Mouse (Mus musculus): ENCODE measurements around the gene Rab42. TPM values are rescaled to one million over a fixed set of nuclear protein-coding genes. Genes with fewer than 3 reads are reported as not detected.
"Not testable (repeated sequence)": the region's sequence is repeated elsewhere in the genome, so short reads cannot be mapped to it uniquely, and the experiment has no call there.

The Rab42 gene
- polyA plus RNA-seq, 1 experiment from 2014 or later: 0.78 TPM

- H3K27ac ChIP-seq: peak overlapping the region; percentile 85
- peak overlapping the region; percentile 71 for H3K4me3 ChIP-seq (replicated peaks)
- H3K36me3 ChIP-seq (replicated peaks): peaks cover 44% of the 10 kb centered on the region
- no peaks in the 10 kb centered on the region for H3K9me3 ChIP-seq
- H3K27me3 ChIP-seq: no peaks in the 10 kb centered on the region
- peak; percentile 35; the same call in 1 of the 2 replicates for ATAC-seq (ENCODE audit: low FRiP score)
- H3K9ac ChIP-seq: peak overlapping the region; percentile 85
- H3K4me2 ChIP-seq: peak overlapping the region; percentile 86
- 28% methylated on average over 10 of the region's 10 CpGs for WGBS
- peaks cover 15% of the 10 kb centered on the region for H3K4me1 ChIP-seq
Measured at GRCm38 (mm10) chr4:132309849-132310472, 6.8 kb upstream of the Rab42 start.

DNA sequence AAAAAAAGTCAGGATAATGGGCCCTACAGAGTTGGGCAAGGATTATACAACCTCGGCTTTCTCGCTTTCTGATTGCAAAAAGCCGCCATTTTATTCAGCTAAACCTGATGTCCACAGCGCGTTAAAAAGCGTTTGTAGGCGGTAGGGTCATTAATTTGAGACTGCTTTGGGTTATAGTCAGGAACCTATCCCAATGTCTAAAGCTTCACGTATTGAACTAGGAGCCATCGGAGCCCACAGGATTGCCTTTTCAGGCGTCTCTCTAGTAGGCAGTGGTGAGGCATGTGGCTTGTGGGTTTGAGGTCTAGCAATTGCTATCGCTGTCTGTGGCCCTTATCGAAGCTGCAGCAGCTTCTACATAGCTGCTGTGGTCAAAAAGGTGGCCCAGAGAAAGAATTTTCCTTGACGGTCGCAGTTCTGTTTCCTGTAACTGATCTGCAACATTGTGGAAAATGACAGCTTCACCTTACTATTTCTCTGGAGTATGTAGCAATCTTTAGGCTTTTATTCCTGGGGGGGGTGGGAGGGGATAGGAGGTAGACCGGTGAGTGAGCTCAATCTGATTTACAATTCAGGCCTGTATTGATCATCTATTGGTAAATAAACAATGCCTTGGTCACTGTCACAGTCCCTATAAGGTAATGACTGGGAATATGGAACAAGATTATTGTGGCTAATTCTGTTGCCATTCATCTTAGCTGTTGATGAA, 6.1 kb upstream of the Rab42 start:
- H3K9ac ChIP-seq: peak overlapping the region; percentile 85
- no peak for ATAC-seq (ENCODE audit: low FRiP score)
- H3K27me3 ChIP-seq: no peaks in the 10 kb centered on the region
- WGBS: under 1% methylated on average over 15 of the region's 15 CpGs
- H3K9me3 ChIP-seq: no peaks in the 10 kb centered on the region
- H3K27ac ChIP-seq: peak overlapping the region; percentile 85
- H3K36me3 ChIP-seq (replicated peaks): peaks cover 43% of the 10 kb centered on the region
- H3K4me3 ChIP-seq (replicated peaks): peak overlapping the region; percentile 71
- H3K4me1 ChIP-seq: peaks cover 15% of the 10 kb centered on the region
- H3K4me2 ChIP-seq: peak overlapping the region; percentile 86

DNA sequence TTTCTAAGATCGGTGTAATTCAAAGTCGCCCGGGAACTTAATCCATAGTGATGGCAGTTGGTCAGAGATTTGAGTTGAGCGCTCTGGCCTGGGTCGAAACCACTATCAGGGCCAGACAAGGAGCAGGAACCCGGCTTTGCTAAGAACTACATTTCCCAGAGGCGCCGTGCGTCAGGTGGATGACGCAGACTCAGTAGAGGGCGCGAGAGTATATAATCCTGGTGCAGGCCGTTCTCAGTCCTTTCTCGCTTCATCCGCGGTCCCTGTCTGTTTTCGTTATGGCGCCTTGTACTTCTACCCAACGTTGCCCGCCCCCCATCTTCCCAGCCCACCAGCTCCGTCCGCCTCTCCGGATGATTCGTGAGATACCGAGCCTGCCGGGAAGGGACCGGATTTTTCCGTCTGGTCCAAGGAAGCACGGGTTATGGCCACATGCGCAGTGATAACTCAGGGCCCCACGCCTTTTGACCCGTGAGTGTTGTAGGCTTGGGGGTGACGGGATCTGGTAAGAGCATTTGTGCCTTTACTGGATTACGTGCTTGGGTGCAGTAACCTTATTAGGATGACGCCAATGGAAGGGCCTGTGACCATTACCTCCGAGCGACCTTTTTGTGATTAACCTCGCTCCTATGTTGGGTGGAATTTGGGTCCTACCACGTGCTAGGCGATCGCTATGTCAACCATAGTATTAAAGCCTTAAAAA, 5.4 kb upstream of the Rab42 start:
- peak overlapping the region; percentile 86 for H3K4me2 ChIP-seq
- peak overlapping the region; percentile 71 for H3K4me3 ChIP-seq (replicated peaks)
- no peaks in the 10 kb centered on the region for H3K9me3 ChIP-seq
- H3K4me1 ChIP-seq: peaks cover 15% of the 10 kb centered on the region
- ATAC-seq (ENCODE audit: low FRiP score): peak; percentile 95
- no peaks in the 10 kb centered on the region for H3K27me3 ChIP-seq
- peak overlapping the region; percentile 85 for H3K9ac ChIP-seq
- peak overlapping the region; percentile 85 for H3K27ac ChIP-seq
- WGBS: 1% methylated on average over 41 of the region's 41 CpGs
- peaks cover 36% of the 10 kb centered on the region for H3K36me3 ChIP-seq (replicated peaks)

GRCm38 (mm10) chr4:132306004-132306403, 2.8 kb upstream of the Rab42 start:
- 82% methylated on average over 6 of the region's 6 CpGs for WGBS
- no peaks in the 10 kb centered on the region for H3K27me3 ChIP-seq
- no peak overlapping the region for H3K27ac ChIP-seq
- H3K4me3 ChIP-seq (replicated peaks): no peak overlapping the region
- ATAC-seq (ENCODE audit: low FRiP score): no peak
- no peak overlapping the region for H3K4me2 ChIP-seq
- H3K4me1 ChIP-seq: peaks cover 23% of the 10 kb centered on the region
- H3K36me3 ChIP-seq (replicated peaks): peaks cover 13% of the 10 kb centered on the region
- no peak overlapping the region for H3K9ac ChIP-seq
- H3K9me3 ChIP-seq: no peaks in the 10 kb centered on the region

- Histone ChIP-seq H3K27ac (no peak overlapping the region), H3K4me1 (peaks cover 19% of the 10 kb centered on the region), H3K9ac (no peak overlapping the region), H3K4me3 (replicated peaks) (no peak overlapping the region), H3K27me3 (no peaks in the 10 kb centered on the region), H3K36me3 (replicated peaks) (peaks cover 6% of the 10 kb centered on the region), H3K4me2 (no peak overlapping the region), H3K9me3 (no peaks in the 10 kb centered on the region)
- WGBS: 86% methylated on average over 8 of the region's 8 CpGs
- ATAC-seq (ENCODE audit: low FRiP score): no peak
Measured at GRCm38 (mm10) chr4:132305276-132305675, 2.1 kb upstream of the Rab42 start.

DNA sequence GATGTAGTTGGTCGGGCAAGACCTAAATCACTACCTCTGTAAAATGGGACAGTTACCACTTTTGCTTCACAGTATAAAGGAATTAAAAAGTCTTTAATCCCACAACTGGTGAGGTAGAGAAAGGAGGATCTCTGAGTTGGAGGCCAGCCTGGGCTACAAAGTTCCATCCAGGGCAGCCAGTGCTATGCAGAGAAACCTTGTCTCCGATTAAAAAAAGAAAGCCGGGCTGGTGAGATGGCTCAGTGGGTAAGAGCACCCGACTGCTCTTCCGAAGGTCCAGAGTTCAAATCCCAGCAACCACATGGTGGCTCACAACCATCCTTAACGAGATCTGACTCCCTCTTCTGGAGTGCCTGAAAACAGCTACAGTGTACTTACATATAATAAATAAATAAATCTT, 299 bp upstream of the Rab42 start:
- not testable (repeated sequence) for H3K9me3 ChIP-seq, H3K9ac ChIP-seq

DNA sequence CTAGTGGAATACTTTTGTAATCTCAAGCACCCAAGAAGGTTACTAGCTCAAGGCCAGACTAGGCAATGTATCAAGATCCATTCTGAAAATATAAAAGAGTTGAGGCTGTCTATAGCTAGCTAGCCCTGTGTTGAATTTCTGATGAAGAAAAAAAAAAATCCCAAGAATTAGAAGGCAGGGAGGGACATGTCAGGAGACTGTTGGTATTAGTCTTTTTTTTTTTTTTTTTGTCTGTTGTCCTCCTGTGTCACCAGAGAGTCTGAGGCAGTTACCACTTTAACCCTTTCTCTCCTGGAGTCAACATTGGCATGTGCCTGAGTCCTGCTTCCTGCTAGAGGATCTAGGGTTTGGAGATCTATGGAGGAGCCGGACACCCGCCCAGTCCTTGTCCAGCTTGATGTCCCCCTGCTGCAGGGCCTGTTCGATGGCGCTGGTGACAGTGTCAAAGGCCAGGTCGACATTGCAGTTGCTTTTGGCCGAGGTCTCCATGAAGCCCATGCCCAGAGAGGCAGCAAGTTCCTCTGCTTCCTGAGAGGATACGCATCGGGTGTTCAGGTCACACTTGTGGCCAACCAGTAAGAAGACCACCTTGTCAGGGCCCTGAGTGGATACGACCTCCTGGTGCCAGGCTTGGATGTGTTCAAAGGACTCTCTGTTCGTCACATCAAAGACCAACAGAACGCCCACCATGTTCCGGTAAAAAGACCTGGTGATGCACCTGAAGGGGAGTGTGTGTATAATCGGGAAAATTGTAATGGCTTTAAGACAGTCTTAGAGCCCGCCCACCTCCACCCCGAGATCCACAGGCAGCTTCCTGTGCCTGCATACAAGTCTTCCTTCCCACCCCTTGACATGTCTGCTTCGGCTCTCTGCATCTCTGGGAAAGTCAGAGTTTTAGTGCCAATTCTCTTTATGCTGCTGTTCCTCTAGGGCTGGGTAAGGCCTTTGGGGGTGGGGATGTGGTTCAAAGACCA, 933 bp downstream of the Rab42 start:
- Histone ChIP-seq H3K4me3 (replicated peaks) (peak overlapping the region; percentile 40), H3K9ac (no peak overlapping the region), H3K36me3 (replicated peaks) (no peaks in the 10 kb centered on the region), H3K9me3 (no peaks in the 10 kb centered on the region), H3K4me2 (peak overlapping the region; percentile 64), H3K4me1 (peaks cover 8% of the 10 kb centered on the region), H3K27me3 (no peaks in the 10 kb centered on the region), H3K27ac (no peak overlapping the region)
- ATAC-seq (ENCODE audit: low FRiP score): no peak
- WGBS: 74% methylated on average over 16 of the region's 16 CpGs

More for the DNA sequence above, 299 bp upstream of the Rab42 start:
- H3K4me2 ChIP-seq: peak overlapping the region; percentile 64
- H3K27ac ChIP-seq; H3K27me3 ChIP-seq; H3K4me1 ChIP-seq; H3K36me3 ChIP-seq (replicated peaks); ATAC-seq (ENCODE audit: low FRiP score): not testable (repeated sequence)
- 43% methylated on average over 6 of the region's 6 CpGs for WGBS
- H3K4me3 ChIP-seq (replicated peaks): peak overlapping the region; percentile 40

- H3K4me2 ChIP-seq: no peak overlapping the region
- peak overlapping the region; percentile 13; the same call in 1 of the 2 replicates for H3K27ac ChIP-seq
- H3K4me3 ChIP-seq (replicated peaks): no peak overlapping the region
- no peaks in the 10 kb centered on the region for H3K36me3 ChIP-seq (replicated peaks)
- no peaks in the 10 kb centered on the region for H3K9me3 ChIP-seq
- H3K4me1 ChIP-seq: peaks cover 8% of the 10 kb centered on the region
- H3K9ac ChIP-seq: no peak overlapping the region
- no peaks in the 10 kb centered on the region for H3K27me3 ChIP-seq
- no peak for ATAC-seq (ENCODE audit: low FRiP score)
- 89% methylated on average over 6 of the region's 6 CpGs for WGBS
Measured at GRCm38 (mm10) chr4:132301486-132301885, 1.7 kb downstream of the Rab42 start.

- Histone ChIP-seq H3K9me3 (no peaks in the 10 kb centered on the region), H3K4me2 (no peak overlapping the region), H3K36me3 (replicated peaks) (no peaks in the 10 kb centered on the region), H3K9ac (no peak overlapping the region), H3K4me3 (replicated peaks) (no peak overlapping the region), H3K27me3 (no peaks in the 10 kb centered on the region), H3K4me1 (peaks cover 8% of the 10 kb centered on the region), H3K27ac (no peak overlapping the region)
- ATAC-seq (ENCODE audit: low FRiP score): no peak
- 91% methylated on average over 1 of the region's 1 CpGs for WGBS
Measured at GRCm38 (mm10) chr4:132299849-132300248, 3.3 kb downstream of the Rab42 start.

GRCm38 (mm10) chr4:132295696-132296390, 7.3 kb downstream of the Rab42 start:
- no peak overlapping the region for H3K4me2 ChIP-seq
- H3K9ac ChIP-seq: no peak overlapping the region
- H3K4me3 ChIP-seq (replicated peaks): no peak overlapping the region
- ATAC-seq (ENCODE audit: low FRiP score): no peak
- no peaks in the 10 kb centered on the region for H3K4me1 ChIP-seq
- no peak overlapping the region for H3K27ac ChIP-seq
- 47% methylated on average over 8 of the region's 8 CpGs for WGBS
- H3K36me3 ChIP-seq (replicated peaks): peaks cover 22% of the 10 kb centered on the region
- peaks cover 5% of the 10 kb centered on the region; the same call in 1 of the 2 replicates for H3K9me3 ChIP-seq
- H3K27me3 ChIP-seq: no peaks in the 10 kb centered on the region

DNA sequence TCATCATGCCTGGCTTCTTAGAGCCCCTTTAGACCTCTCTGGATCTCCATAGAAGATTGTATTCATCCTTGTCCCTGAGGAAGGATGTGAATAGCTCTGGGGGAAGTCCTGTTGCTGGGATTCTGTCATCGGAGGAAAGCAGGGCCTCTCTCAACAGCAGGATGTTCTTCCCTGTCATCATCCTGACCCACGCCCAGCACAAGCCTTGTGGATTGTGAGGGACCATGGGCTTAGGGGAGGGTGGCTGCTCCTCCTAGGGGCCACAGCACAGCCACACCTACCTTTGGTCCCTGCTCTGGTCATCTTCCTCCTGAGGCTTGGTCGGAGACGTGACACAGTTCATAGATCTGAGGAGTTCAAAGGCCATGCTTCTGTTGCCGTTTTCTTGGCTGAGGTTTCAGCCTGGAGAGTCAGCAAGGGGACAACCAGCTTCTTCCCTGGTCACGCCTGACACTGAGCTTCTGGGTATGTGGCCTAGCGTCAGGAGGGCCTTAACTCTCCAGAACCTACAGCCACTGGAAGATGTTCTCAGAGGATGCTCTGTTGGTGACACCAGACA, 9.4 kb downstream of the Rab42 start:
- Histone ChIP-seq H3K27ac (no peak overlapping the region), H3K4me2 (no peak overlapping the region), H3K9ac (no peak overlapping the region), H3K4me3 (replicated peaks) (no peak overlapping the region), H3K36me3 (replicated peaks) (peaks cover 36% of the 10 kb centered on the region), H3K4me1 (no peaks in the 10 kb centered on the region), H3K27me3 (no peaks in the 10 kb centered on the region), H3K9me3 (peaks cover 5% of the 10 kb centered on the region; the same call in 1 of the 2 replicates)
- 88% methylated on average over 7 of the region's 7 CpGs for WGBS
- ATAC-seq (ENCODE audit: low FRiP score): no peak
